Mouse (Mus musculus): ENCODE results near the gene Rnf41. TPM values are rescaled to one million over a fixed set of nuclear protein-coding genes. Genes with fewer than 3 reads are reported as not detected.

Gene Rnf41
- polyA plus RNA-seq (2015; fragmentation: Nextera tagmentation; extraction: Ambion mirVana): 121 and 122 TPM in 2 replicates

DNA sequence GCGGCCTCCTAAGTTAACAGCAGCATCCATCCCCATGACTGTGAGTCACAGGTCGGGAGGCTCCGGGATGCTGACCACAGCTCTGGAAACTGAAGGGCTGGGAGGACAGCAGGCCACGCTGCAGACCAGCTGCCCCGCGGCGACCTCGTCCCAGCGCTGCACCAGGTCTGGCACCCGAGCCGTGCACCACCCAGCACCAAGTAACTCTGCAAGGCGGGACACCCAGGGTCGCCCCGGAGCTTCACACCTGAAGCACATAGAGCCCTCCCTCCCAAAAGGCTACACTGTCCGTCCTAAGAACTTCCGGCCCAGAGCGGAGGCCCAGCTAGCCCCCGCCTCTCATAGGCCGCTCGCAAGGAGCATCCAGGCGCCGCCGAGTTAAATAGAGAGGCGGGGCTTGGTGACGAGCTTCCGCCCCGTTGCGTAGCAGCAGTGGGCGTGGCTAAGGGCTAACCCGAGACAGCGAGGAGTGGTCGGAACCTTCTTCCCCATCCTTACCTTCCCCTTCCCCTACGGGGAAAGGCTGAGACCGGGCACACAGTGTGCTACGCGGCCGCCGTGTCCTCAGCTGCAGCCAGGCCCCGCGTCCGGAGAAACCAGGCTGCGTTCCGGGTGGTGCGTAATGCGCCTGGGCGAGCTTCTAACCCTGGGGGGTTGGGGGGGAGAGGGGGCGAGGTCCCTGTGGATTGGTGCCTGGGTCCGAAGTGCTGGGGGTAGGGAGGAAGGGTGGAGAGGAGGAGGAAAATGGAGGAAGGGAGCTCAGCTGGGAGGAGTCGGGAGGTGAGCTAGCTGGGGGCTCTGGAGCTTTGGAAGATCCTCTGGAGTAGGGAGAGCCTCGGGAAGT lies at the start of gene Rnf41, which contains the start of gene Nabp2:
Rnf41 (plus strand) TSS at position 447 of the 844 bp plus-strand sequence.
Nabp2 (minus strand) TSS at position 282 of the 844 bp plus-strand sequence.
- peak within 1 kb of the TSS; percentile 79 for H3K9ac ChIP-seq (replicated peaks; ENCODE audit: low read depth, low read length)
- H3K4me1 ChIP-seq (replicated peaks; ENCODE audit: control insufficient read depth, insufficient read depth, low read length): peaks cover 40% of the 10 kb centered on the region
- ATAC-seq: peak; percentile 86
- WGBS: under 1% methylated on average over 48 of the region's 50 CpGs
- H3K4me2 ChIP-seq (ENCODE audit: low read length): peak within 1 kb of the TSS; percentile 88
- H3K9me3 ChIP-seq (ENCODE audit: control insufficient read depth, low read length): no peaks in the 10 kb centered on the region
- H3K4me3 ChIP-seq (replicated peaks; ENCODE audit: low read length): peak within 1 kb of the TSS; percentile 77
- peaks cover 12% of the 10 kb centered on the region for H3K36me3 ChIP-seq (ENCODE audit: control insufficient read depth, insufficient read depth)
- peak within 1 kb of the TSS; percentile 95 for H3K27ac ChIP-seq (ENCODE audit: low read length)
- H3K27me3 ChIP-seq (replicated peaks; ENCODE audit: control insufficient read depth, insufficient read depth, low read length): no peaks in the 10 kb centered on the region

GRCm38 (mm10) chr10:128361836-128362235 lies 49.6 kb upstream of the Rnf41 start:
- Histone ChIP-seq H3K4me1 (replicated peaks; ENCODE audit: control insufficient read depth, insufficient read depth, low read length) (0 out of 2 replicates have a peak, but pooled peaks cover 1% of the 10 kb centered on the region), H3K27ac (ENCODE audit: low read length) (no peak overlapping the region), H3K9ac (replicated peaks; ENCODE audit: low read depth, low read length) (no peak overlapping the region), H3K4me2 (ENCODE audit: low read length) (no peak overlapping the region), H3K9me3 (ENCODE audit: control insufficient read depth, low read length) (no peaks in the 10 kb centered on the region), H3K4me3 (replicated peaks; ENCODE audit: low read length) (no peak overlapping the region), H3K36me3 (ENCODE audit: control insufficient read depth, insufficient read depth) (peaks cover 32% of the 10 kb centered on the region), H3K27me3 (replicated peaks; ENCODE audit: control insufficient read depth, insufficient read depth, low read length) (no peaks in the 10 kb centered on the region)
- no peak for ATAC-seq
- WGBS: 91% methylated on average over 6 of the region's 6 CpGs

DNA sequence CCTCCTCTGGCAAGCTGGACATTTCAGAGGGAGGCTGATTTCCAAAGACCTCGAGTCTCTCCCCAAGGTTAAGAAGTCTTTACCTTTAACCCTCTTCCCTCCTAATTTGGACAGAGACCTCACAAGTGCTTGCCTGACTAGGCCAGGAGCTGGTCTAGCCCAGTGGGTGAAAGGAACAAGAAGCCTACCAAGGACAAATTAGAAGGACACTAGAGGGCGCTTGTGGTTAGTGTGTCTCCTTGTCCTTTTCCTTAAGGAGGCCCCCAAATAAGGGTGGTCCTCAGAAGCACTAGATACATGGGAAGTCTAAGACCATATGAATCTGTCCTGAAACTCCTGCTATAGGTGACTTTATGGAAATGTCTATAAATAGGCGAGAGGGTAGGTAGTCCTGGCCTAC lies 48.9 kb upstream of the Rnf41 start:
- H3K27me3 ChIP-seq (replicated peaks; ENCODE audit: control insufficient read depth, insufficient read depth, low read length): no peaks in the 10 kb centered on the region
- no peaks in the 10 kb centered on the region for H3K9me3 ChIP-seq (ENCODE audit: control insufficient read depth, low read length)
- H3K27ac ChIP-seq (ENCODE audit: low read length): no peak overlapping the region
- H3K36me3 ChIP-seq (ENCODE audit: control insufficient read depth, insufficient read depth): peaks cover 32% of the 10 kb centered on the region
- 45% methylated on average over 3 of the region's 3 CpGs for WGBS
- H3K4me3 ChIP-seq (replicated peaks; ENCODE audit: low read length): no peak overlapping the region
- H3K4me2 ChIP-seq (ENCODE audit: low read length): no peak overlapping the region
- peaks cover 6% of the 10 kb centered on the region for H3K4me1 ChIP-seq (replicated peaks; ENCODE audit: control insufficient read depth, insufficient read depth, low read length)
- peak; percentile 26; the same call in 1 of the 2 replicates for ATAC-seq
- H3K9ac ChIP-seq (replicated peaks; ENCODE audit: low read depth, low read length): no peak overlapping the region

DNA sequence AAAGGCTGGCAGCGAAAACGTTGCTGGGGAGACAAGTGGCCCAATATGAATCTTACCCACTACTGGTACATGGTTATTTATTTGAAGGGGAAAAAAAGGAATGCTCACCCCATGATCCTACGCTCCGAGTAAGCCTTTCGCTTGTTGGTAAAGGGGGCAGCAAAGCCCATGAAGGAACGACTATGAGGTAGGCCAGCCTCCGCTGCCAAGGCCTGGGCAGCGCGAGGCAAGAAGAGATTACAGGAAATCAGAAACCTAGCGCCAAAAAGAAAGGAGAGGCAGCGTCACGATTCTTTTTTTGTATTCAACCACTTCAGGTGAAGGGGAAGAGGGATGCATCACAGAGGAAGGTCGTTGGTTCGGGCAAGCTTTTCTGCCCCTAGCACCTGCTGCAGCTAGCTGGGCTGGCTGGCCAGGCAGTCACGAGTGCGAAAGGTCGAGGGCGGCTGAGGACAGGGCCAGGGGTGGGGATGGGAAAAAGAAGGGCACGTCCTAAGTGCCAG lies 43.5 kb upstream of the Rnf41 start:
- H3K36me3 ChIP-seq (ENCODE audit: control insufficient read depth, insufficient read depth): peaks cover 11% of the 10 kb centered on the region; the same call in 1 of the 2 replicates
- H3K4me1 ChIP-seq (replicated peaks; ENCODE audit: control insufficient read depth, insufficient read depth, low read length): peaks cover 18% of the 10 kb centered on the region
- peak overlapping the region; percentile 85 for H3K4me3 ChIP-seq (replicated peaks; ENCODE audit: low read length)
- no peaks in the 10 kb centered on the region for H3K27me3 ChIP-seq (replicated peaks; ENCODE audit: control insufficient read depth, insufficient read depth, low read length)
- H3K9me3 ChIP-seq (ENCODE audit: control insufficient read depth, low read length): no peaks in the 10 kb centered on the region
- H3K9ac ChIP-seq (replicated peaks; ENCODE audit: low read depth, low read length): peak overlapping the region; percentile 75
- H3K4me2 ChIP-seq (ENCODE audit: low read length): peak overlapping the region; percentile 87
- WGBS: 11% methylated on average over 19 of the region's 19 CpGs
- H3K27ac ChIP-seq (ENCODE audit: low read length): peak overlapping the region; percentile 97
- no peak for ATAC-seq

- peak; percentile 96 for ATAC-seq
- peaks cover 6% of the 10 kb centered on the region; the same call in 1 of the 2 replicates for H3K36me3 ChIP-seq (ENCODE audit: control insufficient read depth, insufficient read depth)
- H3K9me3 ChIP-seq (ENCODE audit: control insufficient read depth, low read length): no peaks in the 10 kb centered on the region
- H3K4me3 ChIP-seq (replicated peaks; ENCODE audit: low read length): peak within 1 kb of the TSS; percentile 85
- peaks cover 18% of the 10 kb centered on the region for H3K4me1 ChIP-seq (replicated peaks; ENCODE audit: control insufficient read depth, insufficient read depth, low read length)
- H3K4me2 ChIP-seq (ENCODE audit: low read length): peak within 1 kb of the TSS; percentile 87
- H3K27ac ChIP-seq (ENCODE audit: low read length): peak within 1 kb of the TSS; percentile 97
- peak within 1 kb of the TSS; percentile 75 for H3K9ac ChIP-seq (replicated peaks; ENCODE audit: low read depth, low read length)
- under 1% methylated on average over 87 of the region's 87 CpGs for WGBS
- H3K27me3 ChIP-seq (replicated peaks; ENCODE audit: control insufficient read depth, insufficient read depth, low read length): no peaks in the 10 kb centered on the region
Measured at GRCm38 (mm10) chr10:128368402-128369217, 42.8 kb upstream of the Rnf41 start, which contains the start of gene Coq10a. Gene Coq10a, minus strand, starts transcription at chr10:128368997.

- Histone ChIP-seq H3K4me3 (replicated peaks; ENCODE audit: low read length) (peak overlapping the region; percentile 85), H3K4me2 (ENCODE audit: low read length) (peak overlapping the region; percentile 87), H3K4me1 (replicated peaks; ENCODE audit: control insufficient read depth, insufficient read depth, low read length) (peaks cover 18% of the 10 kb centered on the region), H3K9ac (replicated peaks; ENCODE audit: low read depth, low read length) (peak overlapping the region; percentile 75), H3K27me3 (replicated peaks; ENCODE audit: control insufficient read depth, insufficient read depth, low read length) (no peaks in the 10 kb centered on the region), H3K27ac (ENCODE audit: low read length) (peak overlapping the region; percentile 97), H3K36me3 (ENCODE audit: control insufficient read depth, insufficient read depth) (peaks cover 6% of the 10 kb centered on the region; the same call in 1 of the 2 replicates), H3K9me3 (ENCODE audit: control insufficient read depth, low read length) (no peaks in the 10 kb centered on the region)
- ATAC-seq: no peak
- WGBS: 3% methylated on average over 9 of the region's 9 CpGs
Measured at GRCm38 (mm10) chr10:128369218-128369543, 42.3 kb upstream of the Rnf41 start.

DNA sequence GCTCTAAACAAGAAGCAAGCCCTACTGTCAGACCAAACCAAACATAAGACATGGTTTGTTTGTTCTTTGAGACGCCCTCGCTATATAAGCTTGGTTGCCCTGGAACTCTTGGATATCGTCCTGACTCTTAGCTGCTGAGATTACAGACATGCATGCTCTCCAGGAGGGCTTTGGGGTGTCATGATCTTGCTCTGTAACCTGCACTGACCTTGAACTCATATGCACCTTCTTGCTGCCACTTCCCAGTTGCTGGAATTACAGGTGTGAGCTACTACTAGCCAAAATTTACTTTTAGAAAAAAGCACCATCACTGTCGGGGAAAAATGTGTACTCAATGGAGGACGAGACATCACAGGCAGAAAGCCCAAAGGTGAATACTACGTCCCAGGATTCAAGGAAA lies 41.9 kb upstream of the Rnf41 start:
- Histone ChIP-seq H3K4me2 (ENCODE audit: low read length) (peak overlapping the region; percentile 87), H3K27me3 (replicated peaks; ENCODE audit: control insufficient read depth, insufficient read depth, low read length) (no peaks in the 10 kb centered on the region), H3K27ac (ENCODE audit: low read length) (peak overlapping the region; percentile 97), H3K4me1 (replicated peaks; ENCODE audit: control insufficient read depth, insufficient read depth, low read length) (peaks cover 18% of the 10 kb centered on the region), H3K9me3 (ENCODE audit: control insufficient read depth, low read length) (no peaks in the 10 kb centered on the region), H3K9ac (replicated peaks; ENCODE audit: low read depth, low read length) (peak overlapping the region; percentile 75; the same call in 1 of the 2 replicates), H3K36me3 (ENCODE audit: control insufficient read depth, insufficient read depth) (peaks cover 6% of the 10 kb centered on the region; the same call in 1 of the 2 replicates), H3K4me3 (replicated peaks; ENCODE audit: low read length) (peak overlapping the region; percentile 85)
- ATAC-seq: no peak
- 79% methylated on average over 6 of the region's 6 CpGs for WGBS

DNA sequence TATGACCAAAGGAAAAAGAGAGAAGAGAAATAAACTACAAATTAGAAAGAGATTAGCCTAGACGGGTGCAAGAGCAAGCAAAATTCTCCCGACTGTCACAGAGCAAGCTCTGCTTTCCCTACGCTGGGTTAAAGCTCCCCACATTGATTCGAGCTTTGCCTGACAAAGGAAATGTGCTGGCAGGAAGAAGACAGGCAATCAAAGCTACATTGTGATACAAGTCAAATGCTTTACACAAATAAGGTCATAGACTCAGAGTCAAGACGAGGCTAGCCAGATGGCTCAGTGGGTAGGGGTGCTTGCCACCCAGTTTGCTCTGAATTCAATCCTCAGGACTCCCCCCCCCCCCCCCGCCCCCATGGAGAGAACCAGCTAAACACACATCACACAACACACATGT lies 41.4 kb upstream of the Rnf41 start:
- no peak overlapping the region for H3K9ac ChIP-seq (replicated peaks; ENCODE audit: low read depth, low read length)
- WGBS: 47% methylated on average over 5 of the region's 6 CpGs
- H3K27me3 ChIP-seq (replicated peaks; ENCODE audit: control insufficient read depth, insufficient read depth, low read length): no peaks in the 10 kb centered on the region
- H3K4me1 ChIP-seq (replicated peaks; ENCODE audit: control insufficient read depth, insufficient read depth, low read length): peaks cover 18% of the 10 kb centered on the region
- H3K4me2 ChIP-seq (ENCODE audit: low read length): no peak overlapping the region
- H3K27ac ChIP-seq (ENCODE audit: low read length): no peak overlapping the region; the same call in 1 of the 2 replicates
- no peak for ATAC-seq
- peaks cover 4% of the 10 kb centered on the region; the same call in 1 of the 2 replicates for H3K36me3 ChIP-seq (ENCODE audit: control insufficient read depth, insufficient read depth)
- H3K9me3 ChIP-seq (ENCODE audit: control insufficient read depth, low read length): no peaks in the 10 kb centered on the region
- no peak overlapping the region for H3K4me3 ChIP-seq (replicated peaks; ENCODE audit: low read length)

GRCm38 (mm10) chr10:128370601-128371000 lies 40.9 kb upstream of the Rnf41 start:
- no peak overlapping the region for H3K4me3 ChIP-seq (replicated peaks; ENCODE audit: low read length)
- no peak overlapping the region for H3K27ac ChIP-seq (ENCODE audit: low read length)
- peaks cover 18% of the 10 kb centered on the region for H3K4me1 ChIP-seq (replicated peaks; ENCODE audit: control insufficient read depth, insufficient read depth, low read length)
- 51% methylated on average over 4 of the region's 4 CpGs for WGBS
- ATAC-seq: no peak
- H3K9me3 ChIP-seq (ENCODE audit: control insufficient read depth, low read length): no peaks in the 10 kb centered on the region
- H3K36me3 ChIP-seq (ENCODE audit: control insufficient read depth, insufficient read depth): no peaks in the 10 kb centered on the region
- H3K27me3 ChIP-seq (replicated peaks; ENCODE audit: control insufficient read depth, insufficient read depth, low read length): no peaks in the 10 kb centered on the region
- H3K4me2 ChIP-seq (ENCODE audit: low read length): no peak overlapping the region
- no peak overlapping the region for H3K9ac ChIP-seq (replicated peaks; ENCODE audit: low read depth, low read length)

Measured in forebrain, embryonic 16.5 days (tissue).